Mouse (Mus musculus) yolk sac, embryonic 10.5 days (tissue): ENCODE results near the gene 0610040J01Rik.

Source experiments
- DNase-seq: peaks from one replicate; pipeline ENCODE4 v3.0.0-alpha.2; 2017; ENCODE audit warnings: low spot score

The 0610040J01Rik gene

GRCm38 (mm10) chr5:63811819-63812508 is at the start of gene 0610040J01Rik:
Gene 0610040J01Rik, plus strand, starts transcription at chr5:63812363.
- DNase-seq: peak; percentile 81

GRCm38 (mm10) chr5:63765886-63766285 is 46.3 kb upstream of the 0610040J01Rik start:
- DNase-seq: no peak

- no peak for DNase-seq
Observed at GRCm38 (mm10) chr5:63766715-63767114, 45.4 kb upstream of the 0610040J01Rik start.

- DNase-seq: no peak
Observed at GRCm38 (mm10) chr5:63767464-63767863, 44.7 kb upstream of the 0610040J01Rik start.

GRCm38 (mm10) chr5:63768220-63768619 is 43.9 kb upstream of the 0610040J01Rik start:
- no peak for DNase-seq

GRCm38 (mm10) chr5:63772971-63773370 is 39.2 kb upstream of the 0610040J01Rik start:
- no peak for DNase-seq

- DNase-seq: no peak
Observed at GRCm38 (mm10) chr5:63773603-63774002, 38.6 kb upstream of the 0610040J01Rik start.

GRCm38 (mm10) chr5:63788156-63788826 is 23.9 kb upstream of the 0610040J01Rik start:
- no peak for DNase-seq

GRCm38 (mm10) chr5:63812509-63812865 is 324 bp downstream of the 0610040J01Rik start:
- no peak for DNase-seq

- DNase-seq: no peak
Observed at GRCm38 (mm10) chr5:63816643-63817042, 4.5 kb downstream of the 0610040J01Rik start.

GRCm38 (mm10) chr5:63817270-63817669 is 5.1 kb downstream of the 0610040J01Rik start:
- no peak for DNase-seq

GRCm38 (mm10) chr5:63818975-63819374 is 6.8 kb downstream of the 0610040J01Rik start:
- DNase-seq: no peak

- DNase-seq: no peak
Observed at GRCm38 (mm10) chr5:63819519-63819918, 7.4 kb downstream of the 0610040J01Rik start.

GRCm38 (mm10) chr5:63821176-63821575 is 9.0 kb downstream of the 0610040J01Rik start:
- no peak for DNase-seq

GRCm38 (mm10) chr5:63821860-63822259 is 9.7 kb downstream of the 0610040J01Rik start:
- no peak for DNase-seq

- peak; percentile 80 for DNase-seq
Observed at GRCm38 (mm10) chr5:63823362-63824332, 11.5 kb downstream of the 0610040J01Rik start.

GRCm38 (mm10) chr5:63824599-63825350 is 12.6 kb downstream of the 0610040J01Rik start:
- no peak for DNase-seq

- no peak for DNase-seq
Observed at GRCm38 (mm10) chr5:63825881-63826280, 13.7 kb downstream of the 0610040J01Rik start.

GRCm38 (mm10) chr5:63827006-63827405 is 14.8 kb downstream of the 0610040J01Rik start:
- DNase-seq: no peak

- no peak for DNase-seq
Observed at GRCm38 (mm10) chr5:63827415-63828053, 15.4 kb downstream of the 0610040J01Rik start.
